ENCODE assay signal across 8 mouse cellular contexts in genomic region chr12:84875761-84876480, GRCm38 (mm10). TPM values are rescaled to one million over a fixed set of nuclear protein-coding genes. Genes with fewer than 3 reads are reported as not detected.
DNase-seq lines count a peak whose midpoint lies in the region; ATAC-seq and TF ChIP-seq lines count a peak whose summit lies in the region.

No protein-coding gene starts in this region.

- ATAC-seq in embryonic facial prominence, embryonic 13.5 days (ENCODE audit: insufficient number of reproducible peaks, insufficient read depth, low FRiP score, low TSS enrichment, low read depth): peak; percentile 15; the same call in 1 of the 2 replicates
- ATAC-seq in limb, embryonic 11.5 days (ENCODE audit: insufficient number of reproducible peaks, low FRiP score, low TSS enrichment, low read depth): no peak
- no peak for ATAC-seq in neural tube, embryonic 15.5 days (ENCODE audit: low FRiP score)

- peaks cover 79% of the 10 kb centered on the region for H3K27me3 ChIP-seq in heart, embryonic 10.5 days (ENCODE audit: insufficient read depth, poor library complexity, severe bottlenecking)
- peaks cover 6% of the 10 kb centered on the region; the same call in 1 of the 2 replicates for H3K27me3 ChIP-seq in ES-Bruce4 (ENCODE audit: control insufficient read depth, insufficient read depth, low read length, poor library complexity, severe bottlenecking)
- peaks cover 66% of the 10 kb centered on the region for H3K27me3 ChIP-seq in embryonic facial prominence, embryonic 13.5 days
- peaks cover 45% of the 10 kb centered on the region for H3K27me3 ChIP-seq in limb, embryonic 11.5 days (ENCODE audit: control insufficient read depth, insufficient read depth, low read length)
- H3K27me3 ChIP-seq in neural tube, embryonic 15.5 days (replicated peaks): peaks cover 56% of the 10 kb centered on the region

- no peak for TF ChIP-seq CTCF in ES-Bruce4 (IDR thresholded peaks at IDR 0.05; ENCODE audit: low read depth, low read length)

- no peaks in the 10 kb centered on the region for H3K36me3 ChIP-seq in heart, embryonic 10.5 days
- H3K36me3 ChIP-seq in ES-Bruce4 (ENCODE audit: control insufficient read depth, insufficient read depth, low read length, poor library complexity, severe bottlenecking): no peaks in the 10 kb centered on the region
- H3K36me3 ChIP-seq in embryonic facial prominence, embryonic 13.5 days: no peaks in the 10 kb centered on the region
- no peaks in the 10 kb centered on the region for H3K36me3 ChIP-seq in limb, embryonic 11.5 days (ENCODE audit: control insufficient read depth, insufficient read depth, low read length)
- no peaks in the 10 kb centered on the region for H3K36me3 ChIP-seq in neural tube, embryonic 15.5 days

- no peak for TF ChIP-seq POLR2A in ES-Bruce4 (IDR thresholded peaks at IDR 0.05; ENCODE audit: insufficient read depth, low read length)

- peaks cover 19% of the 10 kb centered on the region for H3K4me1 ChIP-seq in heart, embryonic 10.5 days
- H3K4me1 ChIP-seq in ES-Bruce4 (ENCODE audit: control insufficient read depth, insufficient read depth, low read length): no peaks in the 10 kb centered on the region
- peaks cover 24% of the 10 kb centered on the region for H3K4me1 ChIP-seq in embryonic facial prominence, embryonic 13.5 days
- H3K4me1 ChIP-seq in limb, embryonic 11.5 days (ENCODE audit: control insufficient read depth, insufficient read depth, low read length): 0 out of 2 replicates have a peak, but pooled peaks cover 7% of the 10 kb centered on the region
- H3K4me1 ChIP-seq in neural tube, embryonic 15.5 days: peaks cover 14% of the 10 kb centered on the region

- peak overlapping the region; percentile 79 for H3K9ac ChIP-seq in ES-Bruce4 (ENCODE audit: low read depth, poor library complexity, severe bottlenecking)
- H3K9ac ChIP-seq in embryonic facial prominence, embryonic 13.5 days: peak overlapping the region; percentile 61
- H3K9ac ChIP-seq in limb, embryonic 11.5 days (ENCODE audit: low read length): no peak overlapping the region
- H3K9ac ChIP-seq in neural tube, embryonic 15.5 days (replicated peaks): peak overlapping the region; percentile 21; the same call in 1 of the 2 replicates

- H3K27ac ChIP-seq in heart, embryonic 10.5 days: no peak overlapping the region; the same call in 1 of the 2 replicates
- no peak overlapping the region for H3K27ac ChIP-seq in ES-Bruce4 (ENCODE audit: insufficient read depth, low read length)
- H3K27ac ChIP-seq in embryonic facial prominence, embryonic 13.5 days: no peak overlapping the region
- no peak overlapping the region for H3K27ac ChIP-seq in limb, embryonic 11.5 days (replicated peaks; ENCODE audit: low read depth, low read length)
- H3K27ac ChIP-seq in neural tube, embryonic 15.5 days (replicated peaks): no peak overlapping the region

- no peaks in the 10 kb centered on the region for H3K9me3 ChIP-seq in heart, embryonic 10.5 days
- no peaks in the 10 kb centered on the region for H3K9me3 ChIP-seq in ES-Bruce4 (replicated peaks; ENCODE audit: control insufficient read depth, insufficient read depth, low read length, poor library complexity, severe bottlenecking)
- H3K9me3 ChIP-seq in embryonic facial prominence, embryonic 13.5 days: no peaks in the 10 kb centered on the region
- no peaks in the 10 kb centered on the region for H3K9me3 ChIP-seq in limb, embryonic 11.5 days (ENCODE audit: control insufficient read depth, low read length)
- no peaks in the 10 kb centered on the region for H3K9me3 ChIP-seq in neural tube, embryonic 15.5 days (replicated peaks)

- 1% methylated on average over 59 of the region's 59 CpGs for WGBS in heart, embryonic 10.5 days
- under 1% methylated on average over 57 of the region's 59 CpGs for WGBS in embryonic facial prominence, embryonic 13.5 days
- WGBS in limb, embryonic 11.5 days: 2% methylated on average over 59 of the region's 59 CpGs
- WGBS in neural tube, embryonic 15.5 days: 2% methylated on average over 59 of the region's 59 CpGs

- no peak for TF ChIP-seq EP300 in ES-Bruce4 (IDR thresholded peaks at IDR 0.05; ENCODE audit: insufficient read depth, low read depth, low read length)

- peak overlapping the region; percentile 58 for H3K4me3 ChIP-seq in heart, embryonic 10.5 days
- peak overlapping the region; percentile 68 for H3K4me3 ChIP-seq in ES-Bruce4 (ENCODE audit: low read depth, low read length)
- peak overlapping the region; percentile 45 for H3K4me3 ChIP-seq in embryonic facial prominence, embryonic 13.5 days
- peak overlapping the region; percentile 14 for H3K4me3 ChIP-seq in limb, embryonic 11.5 days (ENCODE audit: low read depth, low read length)
- peak overlapping the region; percentile 30 for H3K4me3 ChIP-seq in neural tube, embryonic 15.5 days (replicated peaks)

- DNase-seq in heart, embryonic 10.5 days (ENCODE audit: low spot score): no peak
- no peak for DNase-seq in heart, adult 9 months (ENCODE audit: low spot score in 2 of 2)
- DNase-seq in limb, embryonic 11.5 days (ENCODE audit: low spot score): peak; percentile 57
- no peak for DNase-seq in urinary bladder, postnatal 4 days (ENCODE audit: low spot score in 2 of 2)
- no peak for DNase-seq in urinary bladder, postnatal 25 days (ENCODE audit: low spot score)

- peak overlapping the region; percentile 64 for H3K4me2 ChIP-seq in embryonic facial prominence, embryonic 13.5 days
- H3K4me2 ChIP-seq in limb, embryonic 11.5 days (ENCODE audit: low read depth, severe bottlenecking): peak overlapping the region; percentile 38
- peak overlapping the region; percentile 52 for H3K4me2 ChIP-seq in neural tube, embryonic 15.5 days

RNA-seq across cellular contexts. Expression of gene Ltbp2, which starts 0.4 kb away (rescaled TPM):
- 0.23 and 0.26 TPM in 2 replicates for polyA plus RNA-seq in heart, embryonic 10.5 days (2016; fragmentation: Nextera tagmentation; extraction: Ambion mirVana)
- 1.9 and 2.7 TPM in 2 replicates for polyA plus RNA-seq in ES-Bruce4 (2011; ENCODE audit: insufficient read depth, insufficient read length, low read depth, missing spikeins)
- polyA plus RNA-seq in embryonic facial prominence, embryonic 13.5 days (2015; fragmentation: Nextera tagmentation; extraction: Ambion mirVana): 1.7 and 4.4 TPM in 2 replicates
- polyA plus RNA-seq in limb, embryonic 11.5 days (2014; fragmentation: Nextera tagmentation; extraction: Ambion mirVana): 0.20 and 0.23 TPM in 2 replicates
- 0.22 and 0.47 TPM in 2 replicates for polyA plus RNA-seq in neural tube, embryonic 15.5 days (2015; fragmentation: Nextera tagmentation; extraction: Ambion mirVana)

Comparison
In these comparisons a context has a peak if more than half of its experiments do, and no peak if none do; other contexts are left out.
1. H3K4me3 ChIP-seq: peak in every context shown above with its lines; median percentile 68 in ES-Bruce4; 58 in heart, embryonic 10.5 days; 45 in embryonic facial prominence, embryonic 13.5 days; 30 in neural tube, embryonic 15.5 days; 14 in limb, embryonic 11.5 days.